Mouse (Mus musculus) heart, adult 11 months (tissue): ENCODE data around the gene 5730596B20Rik.

Experiments used
- DNase-seq: peaks from one replicate; pipeline ENCODE4 v3.0.0; 2022

5730596B20Rik gene

GRCm38 (mm10) chr6:52227470-52228222 is 50.3 kb downstream of the 5730596B20Rik start:
- no peak for DNase-seq

GRCm38 (mm10) chr6:52228475-52229465 is 51.5 kb downstream of the 5730596B20Rik start:
- no peak for DNase-seq

GRCm38 (mm10) chr6:52229558-52230416 is 52.5 kb downstream of the 5730596B20Rik start:
- no peak for DNase-seq
